Mouse (Mus musculus) macrophage (primary cell): ENCODE data around the gene Stard10. TPM values are rescaled to one million over a fixed set of nuclear protein-coding genes. Genes with fewer than 3 reads are reported as not detected.

Experiments
- polyA plus RNA-seq: library from polyadenylated mRNA; stranded (reverse); fragments of 250-400 nt; gene quantifications from 3 replicates; pipeline ENCODE4 v1.2.4, GENCODE M21; 2018; ENCODE audit warnings: inconsistent platforms

The Stard10 gene
- polyA plus RNA-seq, 1 experiment from 2014 or later, result 0.99 TPM

Other genes with a start within 250 kb of the Stard10 start
- gene Fchsd2, start 224.2 kb upstream of the Stard10 start, polyA plus RNA-seq, result 39.2 to 50.7 TPM (median 43.9 TPM) in 3 replicates
- 4.0 to 14.2 TPM (median 6.1 TPM) in 3 replicates for gene Atg16l2, start 14.8 kb upstream of the Stard10 start, polyA plus RNA-seq
- 195 to 293 TPM (median 225 TPM) in 3 replicates for gene Arap1, start 31.0 kb downstream of the Stard10 start, polyA plus RNA-seq
- gene Gm45837, start 93.8 kb downstream of the Stard10 start, polyA plus RNA-seq, result 2.8 TPM in 1 of 3 replicates, not detected in the others
- 2.0 to 6.1 TPM (median 3.1 TPM) in 3 replicates for gene Pde2a, start 104.6 kb downstream of the Stard10 start, polyA plus RNA-seq